Comparison of ENCODE assay signal across 8 mouse cellular contexts in genomic region chr1:189727884-189728783, GRCm38 (mm10). TPM values are rescaled to one million over a fixed set of nuclear protein-coding genes. Genes with fewer than 3 reads are reported as not detected.
DNase-seq lines count a peak whose midpoint lies in the region; ATAC-seq and TF ChIP-seq lines count a peak whose summit lies in the region.

Ptpn14 (plus strand) TSS chr1:189728268.

- peak within 1 kb of the TSS; percentile 91 for H3K27ac ChIP-seq in forebrain, embryonic 10.5 days
- peak within 1 kb of the TSS; percentile 93 for H3K27ac ChIP-seq in heart, postnatal 0 days (ENCODE audit: low read depth)
- peak within 1 kb of the TSS; percentile 99 for H3K27ac ChIP-seq in lung, embryonic 15.5 days

- TF ChIP-seq CTCF in heart, postnatal 0 days (IDR thresholded peaks at IDR 0.05; ENCODE audit: low read depth): no peak

- peak within 1 kb of the TSS; percentile 64 for H3K9ac ChIP-seq in heart, postnatal 0 days (replicated peaks; ENCODE audit: low read depth, low read length)
- peak within 1 kb of the TSS; percentile 83 for H3K9ac ChIP-seq in lung, embryonic 15.5 days

- peaks cover 63% of the 10 kb centered on the region for H3K4me1 ChIP-seq in forebrain, embryonic 10.5 days
- H3K4me1 ChIP-seq in heart, postnatal 0 days (ENCODE audit: control insufficient read depth, insufficient read depth): peaks cover 21% of the 10 kb centered on the region
- H3K4me1 ChIP-seq in lung, embryonic 15.5 days: peaks cover 43% of the 10 kb centered on the region

- H3K4me2 ChIP-seq in heart, postnatal 0 days (ENCODE audit: low read depth, low read length): peak within 1 kb of the TSS; percentile 77
- peak within 1 kb of the TSS; percentile 69 for H3K4me2 ChIP-seq in lung, embryonic 15.5 days

- no peak; the same call in 1 of the 2 replicates for TF ChIP-seq EP300 in heart, postnatal 0 days (IDR thresholded peaks at IDR 0.05; ENCODE audit: low read depth)

- H3K9me3 ChIP-seq in forebrain, embryonic 10.5 days: peaks cover 3% of the 10 kb centered on the region; the same call in 1 of the 2 replicates
- H3K9me3 ChIP-seq in heart, postnatal 0 days (replicated peaks; ENCODE audit: control insufficient read depth, low read length): no peaks in the 10 kb centered on the region
- no peaks in the 10 kb centered on the region for H3K9me3 ChIP-seq in lung, embryonic 15.5 days

- DNase-seq in right cerebral cortex, adult 18-20 months: peak; percentile 33
- DNase-seq in right cerebral cortex, postnatal 36 days (ENCODE audit: low spot score in 2 of 2): no peak
- DNase-seq in forebrain, embryonic 10.5 days (ENCODE audit: extremely low spot score, low spot score): peak; percentile 80
- DNase-seq in heart, postnatal 0 days (ENCODE audit: low spot score): peak; percentile 94
- DNase-seq in kidney, postnatal 36 days: peak; percentile 89 to 92
- peak; percentile 86 for DNase-seq in retina, embryonic 14.5 days (ENCODE audit: low spot score)
- DNase-seq in urinary bladder, postnatal 14 days (ENCODE audit: low spot score): peak; percentile 90

- ATAC-seq in heart, postnatal 0 days (ENCODE audit: insufficient read depth, low read depth): peak; percentile 93
- peak; percentile 94 for ATAC-seq in lung, embryonic 15.5 days (ENCODE audit: borderline replicate concordance, extremely low read depth, low FRiP score, low TSS enrichment)

- under 1% methylated on average over 98 of the region's 98 CpGs for WGBS in forebrain, embryonic 10.5 days
- WGBS in heart, postnatal 0 days: under 1% methylated on average over 81 of the region's 98 CpGs
- under 1% methylated on average over 85 of the region's 98 CpGs for WGBS in lung, embryonic 15.5 days

- H3K4me3 ChIP-seq in forebrain, embryonic 10.5 days: peak within 1 kb of the TSS; percentile 88
- peak within 1 kb of the TSS; percentile 69 for H3K4me3 ChIP-seq in heart, postnatal 0 days (ENCODE audit: low read depth, low read length)
- peak within 1 kb of the TSS; percentile 92 for H3K4me3 ChIP-seq in lung, embryonic 15.5 days

- no peaks in the 10 kb centered on the region for H3K36me3 ChIP-seq in forebrain, embryonic 10.5 days (replicated peaks)
- H3K36me3 ChIP-seq in heart, postnatal 0 days (replicated peaks; ENCODE audit: control insufficient read depth, insufficient read depth, low read length): no peaks in the 10 kb centered on the region
- no peaks in the 10 kb centered on the region for H3K36me3 ChIP-seq in lung, embryonic 15.5 days

- H3K27me3 ChIP-seq in forebrain, embryonic 10.5 days (ENCODE audit: poor library complexity, severe bottlenecking): peaks cover 71% of the 10 kb centered on the region
- no peaks in the 10 kb centered on the region for H3K27me3 ChIP-seq in heart, postnatal 0 days (ENCODE audit: control insufficient read depth, insufficient read depth, low read length)
- no peaks in the 10 kb centered on the region for H3K27me3 ChIP-seq in lung, embryonic 15.5 days

RNA-seq across cellular contexts. Expression of gene Ptpn14, which starts in this region (rescaled TPM):
- polyA plus RNA-seq in forebrain, embryonic 10.5 days (2016; fragmentation: Nextera tagmentation; extraction: Ambion mirVana): 4.9 and 5.6 TPM in 2 replicates
- total RNA-seq in heart, postnatal 0 days (2014; rRNA removed; ENCODE audit: low replicate concordance): 23.5 and 24.5 TPM in 2 replicates
- 4.2 TPM in 2 replicates for polyA plus RNA-seq in heart, postnatal 0 days (2015; fragmentation: Nextera tagmentation; extraction: Ambion mirVana)
- polyA plus RNA-seq in lung, embryonic 15.5 days (2015; fragmentation: Nextera tagmentation; extraction: Ambion mirVana): 8.3 and 8.6 TPM in 2 replicates

Comparison
In these comparisons a context has a peak if more than half of its experiments do, and no peak if none do; other contexts are left out.
1. DNase-seq: peak in right cerebral cortex, adult 18-20 months (single experiment), forebrain, embryonic 10.5 days (single experiment), heart, postnatal 0 days (single experiment), kidney, postnatal 36 days (2 of 2), retina, embryonic 14.5 days (single experiment) and urinary bladder, postnatal 14 days (single experiment); none in right cerebral cortex, postnatal 36 days (0 of 2).
2. Peak in every context shown above with its lines, with median percentiles within 50 percentile points of each other: H3K27ac ChIP-seq and H3K4me3 ChIP-seq.